Mouse (Mus musculus) liver, embryonic 16.5 days (tissue): ENCODE measurements around the gene Srf. TPM values are rescaled to one million over a fixed set of nuclear protein-coding genes. Genes with fewer than 3 reads are reported as not detected.
"Not testable (repeated sequence)": the region's sequence is repeated elsewhere in the genome, so short reads cannot be mapped to it uniquely, and the experiment has no call there.

Source experiments
- ATAC-seq: fragments of 200-750 bp; cut with Nextera tagmentation; 2 replicates; pipeline ENCODE4 v1.8.0; 2017; ENCODE audit warnings: low read depth, mild to moderate bottlenecking, moderate number of reproducible peaks, moderate library complexity
- H3K27ac ChIP-seq: fragments of 300-500 bp; sonication (generic); 2 replicates; pipeline ENCODE4 v1.5.1; 2014; ENCODE audit warnings: mild to moderate bottlenecking, low read length
- H3K27me3 ChIP-seq: fragments of 300-500 bp; sonication (generic); 2 replicates; pipeline ENCODE4 v1.6.1; 2014; ENCODE audit warnings: low read depth, low read length, mixed read lengths; ENCODE audit not compliant: control insufficient read depth, insufficient read depth
- H3K36me3 ChIP-seq: fragments of 300-500 bp; sonication (generic); 2 replicates; pipeline ENCODE4 v1.6.1; 2014; ENCODE audit warnings: mild to moderate bottlenecking; ENCODE audit not compliant: control insufficient read depth, insufficient read depth
- H3K4me1 ChIP-seq: fragments of 300-500 bp; sonication (generic); 2 replicates; pipeline ENCODE4 v1.6.1; 2014; ENCODE audit warnings: low read depth, low read length, mixed read lengths; ENCODE audit not compliant: control insufficient read depth
- H3K4me2 ChIP-seq: fragments of 300-500 bp; sonication (generic); 2 replicates; pipeline ENCODE4 v1.6.1; 2014; ENCODE audit warnings: low read depth, low read length, mixed read lengths
- H3K4me3 ChIP-seq: fragments of 300-500 bp; sonication (generic); 2 replicates; pipeline ENCODE4 v1.5.1; 2014; ENCODE audit warnings: low read depth, mild to moderate bottlenecking, low read length
- H3K9ac ChIP-seq: fragments of 300-500 bp; sonication (generic); 2 replicates; pipeline ENCODE4 v1.6.1; 2014; ENCODE audit warnings: low read depth, low read length
- H3K9me3 ChIP-seq: fragments of 300-500 bp; sonication (generic); replicated peaks from 2 replicates; pipeline ENCODE4 v1.6.1; 2016; ENCODE audit warnings: low read length; ENCODE audit not compliant: control insufficient read depth
- WGBS: fragments of 180-500 bp; shearing (Covaris S2); extraction: QIAGEN DNeasy Blood & Tissue Kit; methylation state at CpG from one replicate; pipeline ENCODE4 v1.1.7; 2014; ENCODE audit not compliant: insufficient replicate concordance; 5-methylcytosine and 5-hydroxymethylcytosine counted together
- polyA plus RNA-seq: library from polyadenylated mRNA; unstranded; fragments of >200 nt; fragmentation: Nextera tagmentation; extraction: Ambion mirVana; gene quantifications from 2 replicates; pipeline ENCODE4 v1.2.1, GENCODE M21; 2015

The Srf gene
- polyA plus RNA-seq, 1 experiment from 2014 or later = 2.0 TPM

- no peaks in the 10 kb centered on the region for H3K27me3 ChIP-seq
- 78% methylated on average over 7 of the region's 7 CpGs for WGBS
- H3K27ac ChIP-seq = no peak overlapping the region
- ATAC-seq = no peak
- no peaks in the 10 kb centered on the region for H3K4me1 ChIP-seq
- H3K9ac ChIP-seq = no peak overlapping the region
- H3K9me3 ChIP-seq = no peaks in the 10 kb centered on the region
- H3K36me3 ChIP-seq = no peaks in the 10 kb centered on the region; the same call in 1 of the 2 replicates
- no peak overlapping the region for H3K4me2 ChIP-seq
- H3K4me3 ChIP-seq = no peak overlapping the region
Measured at GRCm38 (mm10) chr17:46574535-46574934, 18.6 kb upstream of the Srf start.

- no peak overlapping the region for H3K4me2 ChIP-seq
- H3K4me1 ChIP-seq = no peaks in the 10 kb centered on the region
- no peaks in the 10 kb centered on the region for H3K36me3 ChIP-seq
- H3K27ac ChIP-seq = no peak overlapping the region
- H3K9ac ChIP-seq = no peak overlapping the region
- no peak for ATAC-seq
- H3K4me3 ChIP-seq = no peak overlapping the region
- WGBS = 66% methylated on average over 11 of the region's 11 CpGs
- H3K27me3 ChIP-seq = no peaks in the 10 kb centered on the region
- H3K9me3 ChIP-seq = no peaks in the 10 kb centered on the region
Measured at GRCm38 (mm10) chr17:46571005-46571404, 15.0 kb upstream of the Srf start.

- no peak overlapping the region for H3K4me3 ChIP-seq
- 72% methylated on average over 6 of the region's 6 CpGs for WGBS
- ATAC-seq = no peak
- no peaks in the 10 kb centered on the region for H3K36me3 ChIP-seq
- peaks cover 20% of the 10 kb centered on the region for H3K4me1 ChIP-seq
- no peak overlapping the region for H3K4me2 ChIP-seq
- H3K27ac ChIP-seq = no peak overlapping the region
- no peaks in the 10 kb centered on the region for H3K27me3 ChIP-seq
- H3K9ac ChIP-seq = no peak overlapping the region
- no peaks in the 10 kb centered on the region for H3K9me3 ChIP-seq
Measured at GRCm38 (mm10) chr17:46559146-46559545, 3.2 kb upstream of the Srf start.

- no peaks in the 10 kb centered on the region for H3K36me3 ChIP-seq
- peaks cover 30% of the 10 kb centered on the region for H3K4me1 ChIP-seq
- no peaks in the 10 kb centered on the region for H3K9me3 ChIP-seq
- H3K27me3 ChIP-seq = no peaks in the 10 kb centered on the region
- no peak overlapping the region for H3K9ac ChIP-seq
- no peak overlapping the region for H3K4me3 ChIP-seq
- 51% methylated on average over 5 of the region's 5 CpGs for WGBS
- no peak overlapping the region for H3K27ac ChIP-seq
- no peak overlapping the region for H3K4me2 ChIP-seq
- no peak for ATAC-seq
Measured at GRCm38 (mm10) chr17:46558151-46558550, 2.2 kb upstream of the Srf start.

- H3K4me3 ChIP-seq, H3K27me3 ChIP-seq, H3K9me3 ChIP-seq, H3K4me2 ChIP-seq, ATAC-seq, H3K9ac ChIP-seq, H3K36me3 ChIP-seq, H3K27ac ChIP-seq: not testable (repeated sequence)
- H3K4me1 ChIP-seq = peaks cover 36% of the 10 kb centered on the region
Measured at GRCm38 (mm10) chr17:46557321-46557720, 1.3 kb upstream of the Srf start.

GRCm38 (mm10) chr17:46556584-46556945 lies 590 bp upstream of the Srf start:
- Histone ChIP-seq H3K9ac (peak overlapping the region; percentile 67), H3K4me2 (peak overlapping the region; percentile 98), H3K9me3 (no peaks in the 10 kb centered on the region), H3K27me3 (no peaks in the 10 kb centered on the region), H3K27ac (peak overlapping the region; percentile 51), H3K36me3 (no peaks in the 10 kb centered on the region), H3K4me1 (peaks cover 36% of the 10 kb centered on the region), H3K4me3 (peak overlapping the region; percentile 96)
- under 1% methylated on average over 11 of the region's 11 CpGs for WGBS
- ATAC-seq = 0 out of 2 replicates have a peak, but pooled peaks have one; percentile 0

- Histone ChIP-seq H3K4me2 (peak overlapping the region; percentile 98), H3K27ac (peak overlapping the region; percentile 82), H3K27me3 (no peaks in the 10 kb centered on the region), H3K36me3 (no peaks in the 10 kb centered on the region; the same call in 1 of the 2 replicates), H3K9me3 (no peaks in the 10 kb centered on the region), H3K9ac (peak overlapping the region; percentile 94), H3K4me1 (peaks cover 36% of the 10 kb centered on the region), H3K4me3 (peak overlapping the region; percentile 96)
- WGBS = under 1% methylated on average over 74 of the region's 75 CpGs
- 0 out of 2 replicates have a peak, but pooled peaks have one; percentile 1 for ATAC-seq
Measured at GRCm38 (mm10) chr17:46554977-46555672, 850 bp downstream of the Srf start.

- 2% methylated on average over 11 of the region's 11 CpGs for WGBS
- H3K36me3 ChIP-seq = no peaks in the 10 kb centered on the region; the same call in 1 of the 2 replicates
- no peak overlapping the region for H3K27ac ChIP-seq
- peak overlapping the region; percentile 96 for H3K4me3 ChIP-seq
- H3K9ac ChIP-seq = peak overlapping the region; percentile 94
- ATAC-seq = no peak
- no peaks in the 10 kb centered on the region for H3K27me3 ChIP-seq
- H3K4me2 ChIP-seq = peak overlapping the region; percentile 98
- H3K9me3 ChIP-seq = no peaks in the 10 kb centered on the region
- peaks cover 36% of the 10 kb centered on the region for H3K4me1 ChIP-seq
Measured at GRCm38 (mm10) chr17:46554646-46554976, 1.4 kb downstream of the Srf start.

GRCm38 (mm10) chr17:46553926-46554325 lies 2.0 kb downstream of the Srf start:
- Histone ChIP-seq H3K9ac (no peak overlapping the region), H3K27me3 (no peaks in the 10 kb centered on the region), H3K4me2 (peak overlapping the region; percentile 98), H3K27ac (no peak overlapping the region), H3K4me3 (no peak overlapping the region), H3K36me3 (peaks cover under 1% of the 10 kb centered on the region; the same call in 1 of the 2 replicates), H3K4me1 (peaks cover 36% of the 10 kb centered on the region), H3K9me3 (no peaks in the 10 kb centered on the region)
- no peak for ATAC-seq
- WGBS = 70% methylated on average over 3 of the region's 3 CpGs
